Mouse (Mus musculus) bone marrow macrophage, adult 2 months (primary cell): ENCODE results near the gene Tsc22d4. TPM values are rescaled to one million over a fixed set of nuclear protein-coding genes. Genes with fewer than 3 reads are reported as not detected.
"Not testable (repeated sequence)": the region's sequence is repeated elsewhere in the genome, so short reads cannot be mapped to it uniquely, and the experiment has no call there.

ENCODE experiments used
- H3K27ac ChIP-seq: 2 replicates; pipeline ENCODE4 v1.5.1; 2012; ENCODE audit warnings: low read depth, low read length; ENCODE audit not compliant: insufficient read depth
- H3K4me1 ChIP-seq: 2 replicates; pipeline ENCODE4 v1.6.1; 2012; ENCODE audit warnings: low read length; ENCODE audit not compliant: control insufficient read depth, insufficient read depth
- H3K4me3 ChIP-seq: 2 replicates; pipeline ENCODE4 v1.5.1; 2012; ENCODE audit warnings: mild to moderate bottlenecking, low read length, moderate library complexity; ENCODE audit not compliant: insufficient read depth
- CTCF ChIP-seq: IDR thresholded peaks from 2 replicates; pipeline ENCODE4 v1.5.1; 2012; ENCODE audit warnings: low read depth, mild to moderate bottlenecking, low read length, moderate library complexity
- POLR2A ChIP-seq: IDR thresholded peaks from 2 replicates; pipeline ENCODE4 v1.6.1; 2012; ENCODE audit warnings: mild to moderate bottlenecking, low read depth, low read length, borderline replicate concordance
- polyA plus RNA-seq: library from polyadenylated mRNA; stranded (reverse); fragments of >200 nt; gene quantifications from 2 replicates; pipeline ENCODE4 v1.2.4, GENCODE M21; 2012; ENCODE audit not compliant: missing spikeins, insufficient read depth, insufficient read length

Gene Tsc22d4
- polyA plus RNA-seq, 1 experiment, result 179 TPM

GRCm38 (mm10) chr5:137741023-137741931 is 4.3 kb upstream of the Tsc22d4 start, which contains the start of gene Nyap1:
Gene Nyap1, minus strand, starts transcription at chr5:137741607.
- peak within 1 kb of the TSS; percentile 83 for H3K4me3 ChIP-seq
- TF ChIP-seq CTCF (peak; percentile 88), POLR2A (no peak)
- H3K4me1 ChIP-seq, result peaks cover 13% of the 10 kb centered on the region
- no peak within 1 kb of the TSS for H3K27ac ChIP-seq

GRCm38 (mm10) chr5:137742048-137742447 is 3.5 kb upstream of the Tsc22d4 start:
- TF ChIP-seq POLR2A (no peak), CTCF (no peak)
- peaks cover 12% of the 10 kb centered on the region for H3K4me1 ChIP-seq
- no peak overlapping the region for H3K27ac ChIP-seq
- H3K4me3 ChIP-seq, result no peak overlapping the region

DNA sequence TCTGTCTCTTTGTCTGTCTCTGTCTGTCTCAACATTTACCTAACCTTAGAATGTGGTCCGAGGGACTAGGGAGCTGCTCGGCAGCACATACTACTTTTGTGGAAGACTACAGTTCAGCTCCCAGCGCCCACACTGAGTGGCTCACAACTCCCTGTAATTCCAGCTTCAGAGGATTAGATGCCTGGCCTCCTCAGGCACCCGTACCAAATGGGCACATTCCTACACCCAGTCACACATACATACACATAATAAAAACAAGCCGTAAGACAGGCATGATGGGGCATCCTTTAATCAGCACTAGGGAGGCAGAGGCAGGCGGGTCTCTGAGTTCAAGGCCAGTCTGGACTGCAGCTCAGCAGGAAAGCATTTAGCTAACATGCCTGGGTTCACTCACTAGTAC is 2.7 kb upstream of the Tsc22d4 start:
- TF ChIP-seq CTCF (no peak), POLR2A (no peak)
- Histone ChIP-seq H3K4me3 (no peak overlapping the region), H3K27ac (no peak overlapping the region), H3K4me1 (peaks cover 11% of the 10 kb centered on the region)

DNA sequence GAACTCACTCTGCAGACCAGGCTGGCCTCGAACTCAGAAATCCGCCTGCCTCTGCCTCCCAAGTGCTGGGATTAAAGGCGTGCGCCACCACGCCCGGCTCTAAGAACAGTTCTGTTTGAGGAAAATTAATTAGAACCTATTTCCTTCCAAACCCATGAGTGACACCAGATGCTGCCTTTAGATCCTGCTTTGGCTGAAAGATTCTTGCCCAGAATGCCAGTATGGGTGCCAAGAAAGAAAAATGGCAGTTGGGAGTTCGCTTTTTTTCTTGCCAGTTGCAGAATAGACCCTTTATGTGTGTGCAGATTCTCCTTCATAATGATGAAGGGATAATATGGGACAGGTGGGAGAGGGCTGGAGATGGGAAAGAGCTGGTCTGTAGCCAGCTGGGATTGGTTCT is 1.3 kb upstream of the Tsc22d4 start:
- H3K4me1 ChIP-seq, result peaks cover 5% of the 10 kb centered on the region
- no peak for TF ChIP-seq CTCF
- TF ChIP-seq POLR2A, result no peak
- no peak overlapping the region for H3K27ac ChIP-seq
- no peak overlapping the region for H3K4me3 ChIP-seq

DNA sequence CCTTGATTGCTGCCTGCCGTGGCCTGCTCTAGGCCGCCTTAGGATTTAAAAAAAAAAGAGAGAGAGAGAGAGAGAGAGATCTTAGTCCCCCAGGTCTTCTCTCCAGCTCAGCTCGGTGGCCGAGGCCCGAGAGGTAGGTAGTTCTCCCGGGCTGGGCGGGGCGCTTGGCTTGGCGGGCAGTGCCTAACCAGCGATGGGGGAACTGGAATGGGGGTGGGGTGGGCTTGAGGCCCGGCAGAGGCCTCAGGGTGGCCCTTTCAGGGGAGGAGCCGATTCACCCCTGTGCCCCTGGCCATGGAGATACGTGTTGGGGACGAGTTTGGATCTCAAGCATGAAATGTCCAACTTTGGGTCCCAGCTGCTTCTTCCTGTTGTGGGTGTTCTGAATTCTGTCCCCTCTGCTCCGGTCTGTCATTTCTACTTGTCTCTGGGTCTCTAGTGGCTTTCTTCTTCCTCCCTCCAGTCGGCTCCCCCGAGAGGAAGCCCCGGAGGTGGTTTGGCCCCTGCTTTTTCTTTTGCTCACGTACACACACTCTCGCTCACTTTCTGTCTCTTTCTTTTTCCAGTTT is 836 bp downstream of the Tsc22d4 start:
- Histone ChIP-seq H3K27ac (peak overlapping the region; percentile 90), H3K4me1 (peaks cover 9% of the 10 kb centered on the region)
- TF ChIP-seq POLR2A (no peak), CTCF (no peak)

DNA sequence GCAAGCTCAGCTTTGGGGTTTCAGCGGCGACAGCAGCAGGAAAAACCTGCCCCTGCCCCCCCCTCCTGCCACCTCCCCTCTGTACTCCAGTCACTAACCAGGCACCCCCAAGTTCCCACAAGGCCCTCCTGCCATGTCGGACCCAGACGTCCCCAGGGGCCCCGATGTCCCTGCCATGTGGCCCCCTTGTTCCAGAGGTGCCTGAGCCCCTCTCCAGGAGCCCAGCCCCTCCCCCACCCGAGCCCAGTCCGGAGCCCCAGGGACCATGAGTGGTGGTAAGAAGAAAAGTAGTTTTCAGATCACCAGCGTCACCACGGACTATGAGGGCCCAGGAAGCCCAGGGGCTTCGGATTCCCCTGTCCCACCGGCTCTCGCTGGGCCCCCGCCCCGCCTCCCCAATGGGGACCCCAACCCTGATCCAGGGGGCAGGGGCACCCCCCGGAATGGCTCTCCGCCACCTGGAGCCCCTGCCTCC is 1.4 kb downstream of the Tsc22d4 start:
- Histone ChIP-seq H3K4me3 (peak overlapping the region; percentile 79), H3K4me1 (peaks cover 9% of the 10 kb centered on the region), H3K27ac (peak overlapping the region; percentile 90)
- TF ChIP-seq CTCF (no peak), POLR2A (no peak)

More for the DNA sequence above, 836 bp downstream of the Tsc22d4 start:
- peak overlapping the region; percentile 79 for H3K4me3 ChIP-seq

GRCm38 (mm10) chr5:137747326-137747961 is 1.9 kb downstream of the Tsc22d4 start:
- Histone ChIP-seq H3K27ac (peak overlapping the region; percentile 90), H3K4me3 (peak overlapping the region; percentile 79), H3K4me1 (peaks cover 9% of the 10 kb centered on the region)
- TF ChIP-seq CTCF (0 out of 2 replicates have a peak, but pooled peaks have one; percentile 5), POLR2A (no peak)

GRCm38 (mm10) chr5:137748130-137748770 is 2.7 kb downstream of the Tsc22d4 start:
- peak overlapping the region; percentile 79 for H3K4me3 ChIP-seq
- H3K4me1 ChIP-seq, result peaks cover 9% of the 10 kb centered on the region
- peak overlapping the region; percentile 90 for H3K27ac ChIP-seq
- no peak for TF ChIP-seq CTCF
- no peak for TF ChIP-seq POLR2A

DNA sequence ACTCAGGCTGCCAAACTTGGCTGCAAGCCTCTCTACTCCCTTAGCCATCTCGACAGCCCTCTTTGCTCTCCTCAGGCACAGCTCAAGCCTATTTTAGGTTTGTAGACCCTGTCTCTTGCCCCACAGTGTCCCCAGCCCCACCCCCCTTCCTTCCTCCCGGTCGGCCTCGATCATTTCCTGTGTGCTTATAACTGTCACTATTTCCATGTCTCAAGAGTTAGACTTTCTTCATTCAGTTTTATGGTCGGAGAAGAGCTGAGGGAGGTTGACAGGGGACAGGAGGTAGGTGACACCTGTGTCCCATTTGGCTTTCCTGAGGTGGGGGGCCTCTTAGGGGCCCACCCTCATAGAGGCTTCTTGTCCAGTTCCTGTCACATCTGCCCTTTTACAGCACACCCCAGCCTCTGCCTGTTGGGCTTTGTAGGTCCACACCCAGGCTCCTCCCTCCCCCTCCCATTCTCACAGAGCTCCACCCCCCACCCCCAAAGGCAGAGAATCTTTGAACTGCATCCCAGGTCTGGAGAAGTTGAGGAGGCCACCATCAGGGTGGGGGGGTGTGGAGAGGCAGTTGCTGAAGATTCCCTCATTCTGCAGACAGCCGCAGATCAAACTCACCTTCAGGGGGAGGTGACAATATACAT is 3.8 kb downstream of the Tsc22d4 start:
- Histone ChIP-seq H3K4me3 (peak overlapping the region; percentile 79), H3K27ac (peak overlapping the region; percentile 90), H3K4me1 (peaks cover 9% of the 10 kb centered on the region)
- TF ChIP-seq POLR2A, result no peak
- no peak for TF ChIP-seq CTCF

- not testable (repeated sequence) for H3K27ac ChIP-seq, H3K4me1 ChIP-seq, H3K4me3 ChIP-seq
Observed at GRCm38 (mm10) chr5:137750212-137750611, 4.7 kb downstream of the Tsc22d4 start.
